Mouse (Mus musculus): Measurements from ENCODE around the gene Ankle2. TPM values are rescaled to one million over a fixed set of nuclear protein-coding genes. Genes with fewer than 3 reads are reported as not detected.

Gene Ankle2
- total RNA-seq, 2 experiments from 2014 or later = 29.7 to 30.3 TPM

DNA sequence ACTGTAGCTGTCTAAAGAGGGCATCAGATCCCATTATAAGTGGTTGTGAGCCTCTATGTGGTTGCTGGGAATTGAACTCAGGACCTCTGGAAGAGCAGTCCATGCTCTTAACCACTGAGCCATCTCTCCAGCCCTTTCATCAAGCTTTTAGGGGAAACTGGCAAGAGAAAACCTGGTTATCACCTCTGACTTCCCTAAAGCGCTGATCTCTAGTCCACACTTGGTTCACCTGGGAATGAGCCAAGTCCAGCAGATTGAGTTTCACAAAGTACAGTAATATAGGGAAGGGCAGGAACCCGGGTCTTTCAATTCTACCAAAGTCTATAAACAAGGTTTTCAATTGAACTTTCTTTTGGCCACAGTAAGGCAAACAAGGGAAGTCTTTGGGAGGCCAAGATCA lies 51.2 kb downstream of the Ankle2 start:
- DNase-seq (ENCODE audit: low spot score) = no peak

GRCm38 (mm10) chr5:110284536-110284935 lies 53.7 kb downstream of the Ankle2 start:
- peak; percentile 50 for DNase-seq (ENCODE audit: low spot score)

GRCm38 (mm10) chr5:110285156-110285555 lies 54.4 kb downstream of the Ankle2 start:
- peak; percentile 7 for DNase-seq (ENCODE audit: low spot score)

DNA sequence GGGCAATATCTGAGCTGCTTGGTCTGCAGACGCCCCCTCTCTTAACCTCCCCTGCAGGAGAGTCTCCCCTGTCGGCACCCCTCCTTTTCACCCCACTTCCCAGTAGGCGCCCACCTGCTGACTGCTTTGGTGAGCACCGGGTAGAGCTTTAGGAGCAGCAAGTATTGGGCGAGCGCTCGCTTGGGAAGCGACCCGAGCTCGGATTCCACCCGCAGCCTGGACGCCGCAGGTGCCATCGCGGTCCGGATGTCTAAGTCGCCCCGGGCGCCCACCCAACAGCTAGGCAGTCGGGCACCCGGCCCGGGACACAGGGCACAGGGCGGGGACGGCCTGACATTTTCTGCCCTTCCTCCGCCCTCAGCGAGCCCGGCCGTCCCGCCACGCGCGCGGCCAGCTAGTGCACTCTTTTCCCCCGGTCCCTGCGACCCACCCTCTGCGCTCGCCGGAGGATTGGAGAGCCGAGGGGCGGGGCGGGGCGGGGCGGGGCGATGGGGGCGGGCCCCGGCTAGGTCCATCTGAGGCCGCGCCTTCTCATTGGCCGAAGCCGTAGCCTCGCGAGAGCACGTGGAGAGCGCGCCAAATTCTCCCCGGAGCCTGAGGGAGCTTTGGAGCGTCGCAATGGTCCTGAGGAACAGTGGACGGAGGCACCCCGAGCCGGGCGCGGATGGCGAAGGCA lies 55.1 kb downstream of the Ankle2 start, which contains the start of the genes Pxmp2 and Pole:
Pxmp2 (minus strand) TSS at position 417 of the 676 bp plus-strand sequence.
Pole (plus strand) TSS at position 537 of the 676 bp plus-strand sequence.
- DNase-seq (ENCODE audit: low spot score) = peak; percentile 92

- no peak for DNase-seq (ENCODE audit: low spot score)
Measured at GRCm38 (mm10) chr5:110286446-110287083, 55.8 kb downstream of the Ankle2 start.

DNA sequence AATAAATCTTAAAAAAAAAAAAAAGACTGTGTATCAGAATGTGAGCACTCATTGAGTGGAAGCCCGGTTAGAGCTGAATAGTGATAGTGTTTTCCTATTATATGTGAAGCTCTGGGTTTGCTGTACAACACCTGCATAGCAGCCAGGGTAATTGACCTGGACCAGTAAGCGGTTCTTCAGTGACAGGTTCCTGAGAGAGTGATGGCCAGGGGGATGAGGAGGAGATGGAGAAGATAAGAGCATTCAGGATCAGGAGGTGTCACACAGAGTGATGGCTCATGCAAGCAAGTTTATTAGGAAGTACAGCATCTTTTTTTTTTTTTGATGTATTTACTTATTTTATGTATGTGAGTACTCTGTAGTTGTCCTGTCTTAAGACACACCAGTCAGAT lies 56.3 kb downstream of the Ankle2 start:
- no peak for DNase-seq (ENCODE audit: low spot score)

DNA sequence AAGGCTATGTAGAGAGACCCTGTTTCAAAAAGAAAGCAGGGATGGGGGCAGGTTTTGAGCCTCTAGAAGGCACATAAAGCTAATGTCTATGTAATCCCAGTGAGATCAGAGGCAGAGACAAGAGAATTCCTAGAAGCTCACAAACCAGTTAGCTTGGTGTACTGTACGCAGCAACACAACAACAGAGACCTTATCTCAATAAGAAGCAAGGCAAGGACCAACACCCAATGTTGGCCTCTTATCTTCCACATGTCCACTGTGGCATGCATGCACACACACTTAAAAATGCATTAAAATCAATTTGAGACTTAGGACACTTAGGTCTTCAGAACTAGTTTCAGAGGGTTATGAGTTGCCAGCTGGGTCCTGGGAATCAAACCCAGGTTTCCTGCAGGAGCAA lies 60.8 kb downstream of the Ankle2 start:
- DNase-seq (ENCODE audit: low spot score) = no peak

DNA sequence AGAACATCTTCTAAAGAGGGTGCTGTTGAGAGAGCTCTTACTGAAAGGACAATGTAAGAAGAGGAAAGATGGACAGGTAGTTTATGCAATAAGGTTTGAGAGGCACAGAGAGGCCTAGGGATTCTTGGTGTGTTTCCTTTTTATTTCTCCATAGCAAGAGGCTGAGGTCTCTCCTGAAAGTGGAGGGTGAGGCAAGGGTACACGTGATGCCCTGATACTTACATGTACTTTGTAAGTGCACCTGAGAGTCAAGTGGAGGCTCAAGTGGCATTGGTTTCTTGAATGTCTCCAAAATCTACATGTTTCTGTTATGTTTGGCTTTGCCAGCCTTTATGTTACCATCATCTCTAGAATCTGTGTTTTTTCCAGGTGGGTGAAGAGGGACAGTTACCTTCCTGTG lies 65.8 kb downstream of the Ankle2 start:
- no peak for DNase-seq (ENCODE audit: low spot score)

GRCm38 (mm10) chr5:110300591-110300990 lies 69.8 kb downstream of the Ankle2 start:
- DNase-seq (ENCODE audit: low spot score) = no peak

Other genes with a start within 250 kb of the Ankle2 start
- 1 to 10 TPM; 7.3 to 9.8 TPM for gene Zfp932, start 234.5 kb upstream of the Ankle2 start, total RNA-seq (2021)
- gene Gm17655, start 158.5 kb upstream of the Ankle2 start, total RNA-seq (2021) = 1 to 10 TPM in 1 of 2 experiments, under 1 TPM in 1; 0.94 to 1.8 TPM
- under 1 TPM; 0.24 to 0.39 TPM for gene Gm35315, start 136.6 kb upstream of the Ankle2 start, total RNA-seq (2021)
- gene Plcxd1, start 131.0 kb upstream of the Ankle2 start, total RNA-seq (2021) = not detected
- 10 to 100 TPM; 12.6 to 16.8 TPM for gene Gtpbp6, start 122.8 kb upstream of the Ankle2 start, total RNA-seq (2021)
- gene Zfp605, start 120.9 kb upstream of the Ankle2 start, total RNA-seq (2021) = 1 to 10 TPM; 4.0 to 4.5 TPM
- 10 to 100 TPM; 10.5 TPM for gene Chfr, start 95.2 kb upstream of the Ankle2 start, total RNA-seq (2021)
- 10 to 100 TPM; 39.6 to 46.1 TPM for gene Golga3, start 54.3 kb upstream of the Ankle2 start, total RNA-seq (2021)
- 10 to 100 TPM; 28.2 to 30.2 TPM for gene Pgam5, start 38.9 kb downstream of the Ankle2 start, total RNA-seq (2021)
- 10 to 100 TPM; 50.2 to 53.2 TPM for gene Pxmp2, start 55.2 kb downstream of the Ankle2 start, total RNA-seq (2021)
- gene Pole, start 55.3 kb downstream of the Ankle2 start, total RNA-seq (2021) = 1 to 10 TPM; 1.4 to 1.6 TPM
- gene P2rx2, start 112.2 kb downstream of the Ankle2 start, total RNA-seq (2021) = not detected
- gene Lrcol1, start 113.7 kb downstream of the Ankle2 start, total RNA-seq (2021) = not detected
- gene Fbrsl1, start 217.5 kb downstream of the Ankle2 start, total RNA-seq (2021) = 10 to 100 TPM; 32.9 to 33.2 TPM